Comparison of ENCODE assay signal across 33 mouse cellular contexts in the genomic region with DNA sequence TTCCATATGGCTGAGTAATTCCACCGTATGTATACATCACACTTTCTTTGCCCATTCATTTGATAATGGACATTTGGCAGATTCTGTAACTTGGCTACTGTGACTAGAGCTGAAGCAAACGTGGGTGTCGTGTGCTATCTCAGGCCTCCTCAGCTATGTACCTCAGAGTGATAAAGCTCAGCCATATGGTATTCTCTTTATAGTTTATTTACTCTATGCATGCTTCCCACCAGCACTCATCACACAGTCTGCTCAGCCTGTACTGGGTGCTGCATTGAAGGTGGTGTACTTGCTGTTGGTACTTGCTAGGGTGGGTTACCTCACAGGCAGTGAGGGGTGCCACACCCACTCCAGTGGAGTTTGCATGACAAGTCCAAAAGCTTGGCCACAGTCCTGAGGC. TPM values are rescaled to one million over a fixed set of nuclear protein-coding genes. Genes with fewer than 3 reads are reported as not detected.
A peak's percentile ranks its signal among the peaks of the same experiment; 100 is the strongest.
DNase-seq lines count a peak whose midpoint lies in the region; ATAC-seq and TF ChIP-seq lines count a peak whose summit lies in the region.
"Had no signal": no experiment of that assay in that cellular context is flagged by ENCODE, and none has a peak within 500 bp of the region (broad histone marks: within the 10 kb centered on the region; RNA-seq: fewer than 3 reads in every experiment).

No protein-coding gene starts in this region.

- H3K27ac ChIP-seq in forebrain, postnatal 0 days (ENCODE audit: low read depth, low read length): no peak overlapping the region
- H3K27ac ChIP-seq in forebrain, embryonic 12.5 days: no peak overlapping the region
- H3K27ac ChIP-seq in midbrain, embryonic 13.5 days: no peak overlapping the region
- H3K27ac ChIP-seq in kidney, adult 2 months (ENCODE audit: insufficient read depth, low read depth, low read length): no peak overlapping the region
- H3K27ac ChIP-seq: embryonic facial prominence, embryonic 10.5 days; embryonic facial prominence, embryonic 15.5 days; heart, embryonic 15.5 days; hindbrain, embryonic 14.5 days; limb, embryonic 10.5 days; limb, embryonic 15.5 days; liver, embryonic 14.5 days; midbrain, embryonic 15.5 days; neural tube, embryonic 15.5 days had no signal

- no peaks in the 10 kb centered on the region for H3K4me1 ChIP-seq in forebrain, postnatal 0 days (ENCODE audit: insufficient read depth)
- peaks cover 5% of the 10 kb centered on the region; the same call in 1 of the 2 replicates for H3K4me1 ChIP-seq in forebrain, embryonic 12.5 days
- 0 out of 2 replicates have a peak, but pooled peaks cover 4% of the 10 kb centered on the region for H3K4me1 ChIP-seq in midbrain, embryonic 13.5 days (replicated peaks)
- H3K4me1 ChIP-seq in kidney, adult 2 months (ENCODE audit: control insufficient read depth, insufficient read depth, low read length): no peaks in the 10 kb centered on the region
- H3K4me1 ChIP-seq: midbrain, embryonic 15.5 days; neural tube, embryonic 15.5 days had no signal

- H3K4me3 ChIP-seq in forebrain, postnatal 0 days (ENCODE audit: low read depth, low read length): no peak overlapping the region
- H3K4me3 ChIP-seq in forebrain, embryonic 12.5 days (replicated peaks): no peak overlapping the region
- no peak overlapping the region for H3K4me3 ChIP-seq in midbrain, embryonic 13.5 days (replicated peaks)
- no peak overlapping the region for H3K4me3 ChIP-seq in kidney, adult 2 months (ENCODE audit: insufficient read depth, low read depth, low read length)
- H3K4me3 ChIP-seq: embryonic facial prominence, embryonic 10.5 days; embryonic facial prominence, embryonic 15.5 days; heart, embryonic 15.5 days; limb, embryonic 10.5 days; limb, embryonic 15.5 days; midbrain, embryonic 15.5 days; neural tube, embryonic 15.5 days had no signal

- 0 out of 2 replicates have a peak, but pooled peaks cover 7% of the 10 kb centered on the region for H3K9me3 ChIP-seq in forebrain, postnatal 0 days (ENCODE audit: low read length)
- H3K9me3 ChIP-seq in forebrain, embryonic 12.5 days: peaks cover 20% of the 10 kb centered on the region; the same call in 1 of the 2 replicates
- H3K9me3 ChIP-seq in midbrain, embryonic 13.5 days: peaks cover 9% of the 10 kb centered on the region; the same call in 1 of the 2 replicates
- H3K9me3 ChIP-seq: embryonic facial prominence, embryonic 15.5 days; limb, embryonic 15.5 days; midbrain, embryonic 15.5 days had no signal

- ATAC-seq in forebrain, postnatal 0 days: peak; percentile 72
- ATAC-seq in forebrain, embryonic 12.5 days (ENCODE audit: low FRiP score): no peak
- no peak for ATAC-seq in midbrain, embryonic 13.5 days
- ATAC-seq: activated CD4-positive, CD25-positive, alpha-beta regulatory T cell, adult 4 months; forebrain, embryonic 14.5 days; intestine, postnatal 0 days; midbrain, embryonic 15.5 days had no signal

- no peak for TF ChIP-seq CTCF in forebrain, postnatal 0 days (IDR thresholded peaks at IDR 0.05; ENCODE audit: low read depth)
- TF ChIP-seq CTCF in kidney, adult 2 months (conservative IDR thresholded peaks at IDR 0.05; ENCODE audit: insufficient read depth, insufficient read length, low read depth, low read length): no peak

- no peaks in the 10 kb centered on the region for H3K36me3 ChIP-seq in forebrain, postnatal 0 days (ENCODE audit: insufficient read depth)
- no peaks in the 10 kb centered on the region for H3K36me3 ChIP-seq in forebrain, embryonic 12.5 days (replicated peaks)
- 0 out of 2 replicates have a peak, but pooled peaks cover 3% of the 10 kb centered on the region for H3K36me3 ChIP-seq in midbrain, embryonic 13.5 days
- no peaks in the 10 kb centered on the region for H3K36me3 ChIP-seq in kidney, adult 2 months (ENCODE audit: control insufficient read depth, insufficient read depth, low read length)
- H3K36me3 ChIP-seq: embryonic facial prominence, embryonic 15.5 days; heart, embryonic 15.5 days; limb, embryonic 10.5 days; limb, embryonic 15.5 days; midbrain, embryonic 15.5 days; neural tube, embryonic 15.5 days had no signal

- 71% methylated on average over 3 of the region's 3 CpGs for WGBS in forebrain, postnatal 0 days
- 92% methylated on average over 3 of the region's 3 CpGs for WGBS in forebrain, embryonic 12.5 days
- 93% methylated on average over 3 of the region's 3 CpGs for WGBS in midbrain, embryonic 13.5 days
- 93% methylated on average over 3 of the region's 3 CpGs for WGBS in kidney, adult 2 months

- no peak for TF ChIP-seq POLR2A in kidney, adult 2 months (IDR thresholded peaks at IDR 0.05; ENCODE audit: low read depth, low read length)

- H3K4me2 ChIP-seq in forebrain, postnatal 0 days (ENCODE audit: low read depth): no peak overlapping the region
- no peak overlapping the region for H3K4me2 ChIP-seq in forebrain, embryonic 12.5 days
- no peak overlapping the region for H3K4me2 ChIP-seq in midbrain, embryonic 13.5 days (replicated peaks)
- H3K4me2 ChIP-seq: embryonic facial prominence, embryonic 15.5 days; heart, embryonic 15.5 days; hindbrain, embryonic 14.5 days; limb, embryonic 15.5 days; lung, embryonic 14.5 days; midbrain, embryonic 15.5 days; neural tube, embryonic 15.5 days had no signal

- no peak for DNase-seq in forebrain, postnatal 0 days
- peak; percentile 43 to 48 for DNase-seq in right cerebral cortex, adult 2 months (ENCODE audit: low spot score in 2 of 2)
- DNase-seq in right cerebral cortex, postnatal 4 days: no peak
- DNase-seq in right cerebral cortex, postnatal 10 days (ENCODE audit: low spot score in 2 of 2): peak; percentile 39 to 69
- no peak for DNase-seq in kidney, adult 2 months
- DNase-seq in thymus, postnatal 0 days (ENCODE audit: low spot score): no peak
- DNase-seq: adrenal gland, adult 2 months; cerebellum, adult 8-10 months; cerebellum, postnatal 25 days; gastrocnemius, postnatal 14 days; heart, postnatal 4 days; kidney, postnatal 25 days; lung, embryonic 14.5 days; lung, postnatal 14 days; retina, postnatal 1 day; spleen, adult 18-20 months; thymus, adult 18-20 months; thymus, postnatal 36 days had no signal

- no peaks in the 10 kb centered on the region for H3K27me3 ChIP-seq in forebrain, postnatal 0 days (ENCODE audit: insufficient read depth, low read length)
- no peaks in the 10 kb centered on the region for H3K27me3 ChIP-seq in forebrain, embryonic 12.5 days
- H3K27me3 ChIP-seq in midbrain, embryonic 13.5 days: no peaks in the 10 kb centered on the region
- H3K27me3 ChIP-seq in kidney, adult 2 months (replicated peaks; ENCODE audit: control insufficient read depth, insufficient read depth, low read length): no peaks in the 10 kb centered on the region
- H3K27me3 ChIP-seq: CH12.LX; embryonic facial prominence, embryonic 15.5 days; heart, embryonic 15.5 days; limb, embryonic 15.5 days; midbrain, embryonic 15.5 days; neural tube, embryonic 15.5 days had no signal

- H3K9ac ChIP-seq in forebrain, postnatal 0 days: no peak overlapping the region
- H3K9ac ChIP-seq in forebrain, embryonic 12.5 days: no peak overlapping the region
- H3K9ac ChIP-seq in midbrain, embryonic 13.5 days (replicated peaks): no peak overlapping the region
- H3K9ac ChIP-seq: embryonic facial prominence, embryonic 15.5 days; heart, embryonic 15.5 days; hindbrain, embryonic 14.5 days; limb, embryonic 15.5 days; liver, embryonic 14.5 days; lung, embryonic 14.5 days; midbrain, embryonic 15.5 days; neural tube, embryonic 15.5 days had no signal

RNA-seq across cellular contexts. Expression of gene Fam20b, which starts 46.4 kb away (rescaled TPM):
- 60.6 and 68.1 TPM in 2 replicates for total RNA-seq in forebrain, postnatal 0 days (2014; rRNA removed)
- 21.0 and 30.4 TPM in 2 replicates for polyA plus RNA-seq in forebrain, postnatal 0 days (2015; fragmentation: Nextera tagmentation; extraction: Ambion mirVana)
- 24.6 and 26.8 TPM in 2 replicates for polyA plus RNA-seq in forebrain, embryonic 12.5 days (2016; fragmentation: Nextera tagmentation; extraction: Ambion mirVana)
- 25.2 and 25.9 TPM in 2 replicates for polyA plus RNA-seq in midbrain, embryonic 13.5 days (2015; fragmentation: Nextera tagmentation; extraction: Ambion mirVana)
- 42.2 and 43.6 TPM in 2 replicates for polyA plus RNA-seq in kidney, adult 2 months (2012; rRNA removed)
- polyA plus RNA-seq in thymus, postnatal 0 days (2015; fragmentation: Nextera tagmentation; extraction: Ambion mirVana): 11.8 and 12.3 TPM in 2 replicates

Comparison
In these comparisons a context has a peak if more than half of its experiments do, and no peak if none do; other contexts are left out.
1. DNase-seq: peak in right cerebral cortex, adult 2 months (2 of 2) and right cerebral cortex, postnatal 10 days (2 of 2); none in forebrain, postnatal 0 days (single experiment), right cerebral cortex, postnatal 4 days (single experiment), kidney, adult 2 months (single experiment) and thymus, postnatal 0 days (single experiment).